Mouse (Mus musculus): Measurements from ENCODE around the gene Tcf21. TPM values are rescaled to one million over a fixed set of nuclear protein-coding genes. Genes with fewer than 3 reads are reported as not detected.

Gene Tcf21
- polyA plus RNA-seq, 1 experiment from 2014 or later = 4.4 TPM

DNA sequence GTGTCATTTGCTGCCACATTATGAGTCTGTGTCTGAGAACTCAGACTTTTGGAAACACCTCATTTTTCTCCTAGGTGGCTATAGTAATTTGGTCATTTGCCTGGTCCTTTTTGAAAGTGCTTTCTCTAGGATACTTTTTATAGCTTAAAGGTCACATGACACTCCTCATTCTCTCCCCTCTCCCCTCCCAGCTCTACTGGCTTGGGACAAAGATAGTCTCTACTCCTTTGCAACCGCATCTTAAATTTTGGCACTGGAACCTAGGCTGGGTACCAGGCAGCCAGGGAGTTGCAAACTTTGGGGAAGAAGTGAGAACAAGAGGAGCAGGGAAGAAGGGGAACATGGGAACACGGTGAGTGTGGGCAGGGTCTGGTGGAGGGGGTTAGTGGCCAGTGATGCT is 5.2 kb downstream of the Tcf21 start:
- Histone ChIP-seq H3K27ac (replicated peaks) (no peak overlapping the region), H3K4me3 (replicated peaks) (no peak overlapping the region), H3K27me3 (peaks cover 76% of the 10 kb centered on the region), H3K9me3 (replicated peaks) (no peaks in the 10 kb centered on the region), H3K36me3 (replicated peaks) (no peaks in the 10 kb centered on the region), H3K9ac (no peak overlapping the region), H3K4me2 (no peak overlapping the region), H3K4me1 (replicated peaks) (no peaks in the 10 kb centered on the region)
- no peak for ATAC-seq (ENCODE audit: insufficient read depth)
- WGBS (ENCODE audit: insufficient replicate concordance) = 7% methylated on average over 2 of the region's 2 CpGs

DNA sequence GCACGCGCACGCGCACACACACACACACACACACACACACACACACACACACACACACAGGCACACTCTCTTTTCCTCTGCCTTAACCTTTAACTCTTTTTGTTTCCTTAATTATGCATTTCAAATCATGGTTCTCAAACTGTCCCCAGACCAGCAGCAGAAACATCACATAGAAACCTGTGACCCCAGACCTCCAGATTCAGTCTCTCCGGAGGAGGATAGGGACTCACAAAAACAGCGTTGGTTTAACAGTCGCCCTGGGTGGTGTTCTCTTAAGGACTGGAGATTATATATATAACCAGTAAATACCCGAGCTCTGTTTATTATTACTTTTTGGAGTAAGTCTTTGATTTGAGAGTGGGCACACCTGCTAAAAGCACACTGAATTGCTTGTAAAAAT is 5.7 kb downstream of the Tcf21 start:
- no peak overlapping the region for H3K27ac ChIP-seq (replicated peaks)
- H3K27me3 ChIP-seq = peaks cover 71% of the 10 kb centered on the region
- H3K9ac ChIP-seq = no peak overlapping the region
- WGBS (ENCODE audit: insufficient replicate concordance) = 2% methylated on average over 4 of the region's 8 CpGs
- H3K4me3 ChIP-seq (replicated peaks) = no peak overlapping the region
- H3K4me1 ChIP-seq (replicated peaks) = no peaks in the 10 kb centered on the region
- no peak overlapping the region for H3K4me2 ChIP-seq
- no peak for ATAC-seq (ENCODE audit: insufficient read depth)
- no peaks in the 10 kb centered on the region for H3K36me3 ChIP-seq (replicated peaks)
- H3K9me3 ChIP-seq (replicated peaks) = no peaks in the 10 kb centered on the region

DNA sequence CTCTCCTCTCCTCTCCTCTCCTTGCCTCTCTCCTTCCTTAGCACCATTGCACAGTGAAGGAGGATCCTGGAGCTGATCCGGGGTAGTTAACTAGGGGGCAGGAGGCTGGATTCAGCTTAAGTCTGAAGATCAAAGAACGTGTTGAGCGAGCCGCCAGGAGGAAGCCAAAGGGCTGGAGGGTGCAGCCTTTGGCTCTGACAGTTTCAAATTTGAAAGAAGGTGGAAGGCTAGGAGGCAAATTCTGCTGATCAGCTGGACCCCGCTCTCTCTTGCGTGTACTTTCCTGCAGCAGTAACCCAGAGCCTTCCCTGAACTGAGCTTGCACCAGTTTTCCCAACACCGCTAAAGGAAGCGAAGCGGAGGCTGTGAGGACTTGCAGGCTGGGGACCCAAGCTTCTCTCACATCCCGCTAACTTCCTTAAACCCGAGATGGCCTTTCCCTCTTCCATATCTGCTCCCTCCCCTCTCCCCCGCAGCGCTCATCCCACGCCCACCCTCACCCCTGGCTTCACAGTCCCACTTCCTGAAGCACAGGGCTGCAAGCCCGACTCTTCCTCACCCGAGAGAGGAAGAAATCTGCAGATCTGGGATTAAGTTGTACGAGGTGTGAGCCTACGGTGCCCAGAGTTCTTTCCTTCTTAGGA is 6.5 kb downstream of the Tcf21 start:
- no peak for ATAC-seq (ENCODE audit: insufficient read depth)
- Histone ChIP-seq H3K4me3 (replicated peaks) (no peak overlapping the region), H3K9ac (no peak overlapping the region), H3K27ac (replicated peaks) (no peak overlapping the region), H3K36me3 (replicated peaks) (no peaks in the 10 kb centered on the region), H3K4me1 (replicated peaks) (no peaks in the 10 kb centered on the region), H3K4me2 (no peak overlapping the region), H3K9me3 (replicated peaks) (no peaks in the 10 kb centered on the region), H3K27me3 (peaks cover 63% of the 10 kb centered on the region)
- WGBS (ENCODE audit: insufficient replicate concordance) = 1% methylated on average over 18 of the region's 18 CpGs

DNA sequence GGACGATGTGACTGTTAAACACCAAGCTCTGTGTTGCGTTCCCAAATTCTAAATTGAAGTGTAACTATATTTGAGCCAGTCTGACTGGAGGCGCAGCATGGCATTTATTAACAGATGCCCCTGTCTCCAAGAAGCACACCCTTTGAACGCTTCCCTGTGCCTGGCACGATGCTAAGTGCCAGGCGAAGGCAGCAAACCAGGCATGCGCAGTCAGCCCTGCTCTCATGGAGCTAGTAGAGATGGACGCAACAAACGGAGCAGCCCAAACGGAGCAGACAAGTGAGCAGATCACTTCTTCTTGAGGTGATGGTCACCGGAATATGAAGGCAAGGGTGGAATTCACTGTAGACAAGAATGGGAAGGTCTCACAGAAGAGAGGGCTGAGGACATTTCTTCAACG is 8.1 kb downstream of the Tcf21 start:
- no peak for ATAC-seq (ENCODE audit: insufficient read depth)
- Histone ChIP-seq H3K27ac (replicated peaks) (no peak overlapping the region), H3K36me3 (replicated peaks) (no peaks in the 10 kb centered on the region), H3K9me3 (replicated peaks) (no peaks in the 10 kb centered on the region), H3K4me3 (replicated peaks) (no peak overlapping the region), H3K4me1 (replicated peaks) (no peaks in the 10 kb centered on the region), H3K4me2 (no peak overlapping the region), H3K27me3 (peaks cover 52% of the 10 kb centered on the region), H3K9ac (no peak overlapping the region)
- WGBS (ENCODE audit: insufficient replicate concordance) = 18% methylated on average over 12 of the region's 12 CpGs

DNA sequence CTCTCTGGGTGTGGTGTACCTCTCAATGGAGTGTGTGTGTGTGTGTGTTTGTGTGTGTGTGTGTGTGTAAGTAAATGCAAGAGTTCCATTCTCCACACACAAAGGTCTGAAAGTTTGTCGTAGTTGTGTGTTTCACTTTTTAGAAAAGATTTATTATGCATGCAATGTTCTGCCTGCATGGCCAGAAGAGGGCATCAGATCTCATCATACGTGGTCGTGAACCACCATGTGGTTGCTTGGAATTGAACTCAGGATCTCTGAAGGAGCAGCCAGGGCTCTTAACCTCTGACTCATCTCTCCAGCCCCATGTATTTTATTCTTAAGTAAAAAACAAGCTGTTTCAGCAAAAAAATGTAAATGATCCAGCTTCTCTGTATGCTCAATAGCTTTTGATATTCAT is 37.3 kb downstream of the Tcf21 start:
- Histone ChIP-seq H3K9ac (no peak overlapping the region), H3K4me1 (replicated peaks) (no peaks in the 10 kb centered on the region), H3K9me3 (replicated peaks) (no peaks in the 10 kb centered on the region), H3K36me3 (replicated peaks) (no peaks in the 10 kb centered on the region), H3K27ac (replicated peaks) (no peak overlapping the region), H3K4me2 (no peak overlapping the region), H3K27me3 (no peaks in the 10 kb centered on the region), H3K4me3 (replicated peaks) (no peak overlapping the region)
- WGBS (ENCODE audit: insufficient replicate concordance) = 34% methylated on average over 3 of the region's 3 CpGs
- no peak for ATAC-seq (ENCODE audit: insufficient read depth)

DNA sequence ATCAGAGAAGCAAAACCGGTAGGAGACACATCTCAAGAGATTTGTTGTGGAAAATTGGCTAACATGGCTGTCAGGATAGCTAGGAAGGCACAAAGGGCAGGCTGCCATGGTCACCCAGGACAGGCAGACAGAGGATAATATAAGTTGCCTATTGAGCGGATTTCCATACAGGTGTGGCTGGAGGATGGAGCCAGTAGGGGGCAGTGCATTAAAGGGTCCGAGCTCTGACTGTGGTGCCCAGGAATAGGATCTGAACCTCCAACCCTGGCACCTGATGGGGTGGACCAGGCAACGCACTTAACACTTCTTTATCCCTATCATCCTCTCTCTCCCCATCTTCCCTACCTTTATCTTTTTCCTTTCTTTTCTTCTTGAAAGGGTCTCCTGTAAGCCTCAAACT is 38.5 kb downstream of the Tcf21 start:
- 23% methylated on average over 4 of the region's 4 CpGs for WGBS (ENCODE audit: insufficient replicate concordance)

DNA sequence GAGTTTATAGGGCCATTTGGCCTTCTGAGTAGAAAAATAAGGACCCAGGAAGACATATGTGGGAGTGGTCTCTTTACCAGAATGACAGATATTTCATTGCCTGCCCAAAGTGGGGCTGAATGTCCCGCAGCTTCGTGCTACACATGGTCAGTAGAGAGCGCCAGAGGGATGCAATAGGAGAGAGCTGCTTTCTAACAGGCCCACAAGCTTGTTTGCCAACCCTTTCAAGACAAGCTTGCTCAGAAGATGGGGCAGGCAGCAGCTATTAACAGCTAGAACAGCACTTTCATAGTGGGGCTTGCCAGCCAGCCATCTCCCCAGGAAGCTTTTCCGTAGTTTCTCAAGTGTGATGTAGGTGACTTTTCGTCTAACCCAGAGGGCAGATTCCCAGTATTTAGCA is 42.0 kb downstream of the Tcf21 start:
- Histone ChIP-seq H3K27me3 (no peaks in the 10 kb centered on the region), H3K4me1 (replicated peaks) (no peaks in the 10 kb centered on the region), H3K9ac (no peak overlapping the region), H3K27ac (replicated peaks) (no peak overlapping the region), H3K4me2 (no peak overlapping the region), H3K9me3 (replicated peaks) (no peaks in the 10 kb centered on the region), H3K4me3 (replicated peaks) (no peak overlapping the region), H3K36me3 (replicated peaks) (no peaks in the 10 kb centered on the region)
- no peak for ATAC-seq (ENCODE audit: insufficient read depth)
- 11% methylated on average over 5 of the region's 5 CpGs for whole genome bisulfite sequencing (ENCODE audit: insufficient replicate concordance)

More for the DNA sequence above, 38.5 kb downstream of the Tcf21 start:
- Histone ChIP-seq H3K4me2 (no peak overlapping the region), H3K27me3 (no peaks in the 10 kb centered on the region), H3K4me3 (replicated peaks) (no peak overlapping the region), H3K27ac (replicated peaks) (no peak overlapping the region), H3K9ac (no peak overlapping the region), H3K9me3 (replicated peaks) (no peaks in the 10 kb centered on the region), H3K36me3 (replicated peaks) (no peaks in the 10 kb centered on the region), H3K4me1 (replicated peaks) (no peaks in the 10 kb centered on the region)
- ATAC-seq (ENCODE audit: insufficient read depth) = no peak

DNA sequence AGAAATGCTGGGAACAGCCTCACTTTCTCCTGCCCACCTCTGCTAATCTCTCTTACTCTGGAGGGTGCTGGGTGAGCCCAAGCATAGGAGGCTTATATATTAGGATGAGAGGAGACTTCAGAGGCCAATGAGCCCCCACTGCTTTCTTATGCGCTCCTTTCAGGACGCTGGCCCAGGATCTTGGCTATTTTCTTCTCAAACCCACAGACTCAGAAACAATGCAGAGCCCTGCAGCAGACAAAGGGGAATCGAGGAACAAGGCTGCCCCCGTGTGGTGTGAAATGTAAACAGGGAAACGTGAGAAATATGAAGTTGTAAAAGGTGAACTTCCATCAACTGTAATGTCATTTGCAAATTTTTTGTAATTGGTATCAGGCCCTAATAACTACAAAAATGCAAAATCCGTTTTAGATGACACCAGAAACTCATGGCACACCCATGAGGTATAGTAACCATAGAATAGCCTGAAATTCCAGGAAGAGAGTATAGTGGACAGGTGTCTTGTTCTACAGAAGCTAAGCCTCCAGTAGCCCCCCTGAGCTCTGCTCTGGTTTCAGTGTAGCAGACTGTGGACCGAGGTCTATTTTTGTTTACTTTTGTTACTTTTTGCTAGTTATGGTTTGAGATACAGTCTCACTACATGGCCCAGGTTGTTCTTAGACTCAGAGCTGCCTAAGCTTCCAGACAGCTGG is 43.8 kb downstream of the Tcf21 start:
- Histone ChIP-seq H3K36me3 (replicated peaks) (no peaks in the 10 kb centered on the region), H3K4me2 (no peak overlapping the region), H3K27ac (replicated peaks) (no peak overlapping the region), H3K9ac (no peak overlapping the region), H3K4me3 (replicated peaks) (no peak overlapping the region), H3K27me3 (no peaks in the 10 kb centered on the region), H3K9me3 (replicated peaks) (no peaks in the 10 kb centered on the region), H3K4me1 (replicated peaks) (no peaks in the 10 kb centered on the region)
- no peak for ATAC-seq (ENCODE audit: insufficient read depth)
- 11% methylated on average over 7 of the region's 7 CpGs for WGBS (ENCODE audit: insufficient replicate concordance)

DNA sequence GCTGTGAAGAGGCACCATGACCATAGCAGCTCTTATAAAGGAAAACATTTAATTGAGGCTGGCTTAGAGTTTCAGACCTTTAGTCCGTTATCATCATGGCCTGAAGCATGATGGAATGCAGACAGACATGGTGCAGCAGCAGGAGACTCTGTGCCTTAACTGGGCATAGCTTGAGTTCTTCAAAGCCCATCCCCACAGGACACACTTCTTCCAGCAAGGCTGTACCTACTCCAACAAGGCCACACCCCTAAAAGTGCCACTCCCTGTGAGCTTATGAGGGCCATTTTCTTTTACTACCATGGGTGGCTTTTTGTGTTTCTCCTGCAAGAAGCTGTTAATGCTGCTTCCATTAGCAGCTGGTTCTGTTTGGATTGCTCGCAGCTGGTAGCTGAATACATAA is 44.5 kb downstream of the Tcf21 start:
- Histone ChIP-seq H3K4me1 (replicated peaks) (no peaks in the 10 kb centered on the region), H3K4me2 (no peak overlapping the region), H3K9me3 (replicated peaks) (no peaks in the 10 kb centered on the region), H3K27me3 (no peaks in the 10 kb centered on the region), H3K4me3 (replicated peaks) (no peak overlapping the region), H3K9ac (no peak overlapping the region), H3K36me3 (replicated peaks) (no peaks in the 10 kb centered on the region), H3K27ac (replicated peaks) (no peak overlapping the region)
- 65% methylated on average over 2 of the region's 2 CpGs for WGBS (ENCODE audit: insufficient replicate concordance)
- ATAC-seq (ENCODE audit: insufficient read depth) = no peak

DNA sequence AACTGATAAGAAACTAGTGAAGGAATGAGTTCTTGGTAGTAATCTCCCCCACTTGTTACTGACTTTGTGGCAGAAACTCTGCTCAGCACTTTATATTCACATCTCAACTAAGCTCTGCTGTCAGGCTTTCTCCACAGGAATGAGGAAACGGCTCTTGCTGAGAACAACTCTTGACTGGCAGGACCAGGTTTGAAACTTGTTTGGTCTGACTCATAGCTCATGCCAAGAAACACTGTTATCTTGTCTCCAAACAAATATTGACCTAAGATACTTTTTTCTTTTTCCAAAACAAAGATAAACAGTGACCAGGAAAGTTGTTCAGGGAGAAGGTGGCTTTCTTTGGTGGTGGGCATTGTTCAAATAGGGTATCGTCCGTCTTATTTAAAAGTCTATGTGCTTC is 45.3 kb downstream of the Tcf21 start:
- Histone ChIP-seq H3K4me3 (replicated peaks) (no peak overlapping the region), H3K27ac (replicated peaks) (no peak overlapping the region), H3K9me3 (replicated peaks) (no peaks in the 10 kb centered on the region), H3K9ac (no peak overlapping the region), H3K4me1 (replicated peaks) (no peaks in the 10 kb centered on the region), H3K36me3 (replicated peaks) (no peaks in the 10 kb centered on the region), H3K4me2 (no peak overlapping the region), H3K27me3 (no peaks in the 10 kb centered on the region)
- no peak for ATAC-seq (ENCODE audit: insufficient read depth)
- WGBS (ENCODE audit: insufficient replicate concordance) = 65% methylated on average over 3 of the region's 3 CpGs
